Mouse (Mus musculus) adrenal gland, postnatal 14 days (tissue): ENCODE data around the gene Esyt3. TPM values are rescaled to one million over a fixed set of nuclear protein-coding genes. Genes with fewer than 3 reads are reported as not detected.

Experiments
- DNase-seq: peaks from one replicate; pipeline ENCODE4 v3.0.0; 2021; ENCODE audit warnings: mixed read lengths
- long read RNA-seq, 2 experiments: library from polyadenylated mRNA; stranded (forward); transcript quantifications; one replicate each; pipeline ENCODE4 v2.0.0; 2021
- total RNA-seq: library from RNA; stranded (reverse); gene quantifications from 2 replicates; pipeline ENCODE4 v1.2.3, GENCODE M21; 2021

Gene Esyt3
- 0.44 and 0.71 TPM in 2 replicates for total RNA-seq
- long read RNA-seq, experiment 1: 0 reads
- long read RNA-seq, experiment 2: 0 reads

- peak; percentile 72 for DNase-seq
Observed at GRCm38 (mm10) chr9:99357921-99358692, at the start of gene Esyt3. Gene Esyt3, minus strand, starts transcription at chr9:99358557.

- peak; percentile 12 for DNase-seq
Observed at GRCm38 (mm10) chr9:99401288-99401974, 43.1 kb upstream of the Esyt3 start.

- peak; percentile 75 for DNase-seq
Observed at GRCm38 (mm10) chr9:99400781-99401180, 42.4 kb upstream of the Esyt3 start.

- peak; percentile 20 for DNase-seq
Observed at GRCm38 (mm10) chr9:99397056-99397815, 38.9 kb upstream of the Esyt3 start.

- peak; percentile 85 for DNase-seq
Observed at GRCm38 (mm10) chr9:99394366-99394765, 36.0 kb upstream of the Esyt3 start.

- no peak for DNase-seq
Observed at GRCm38 (mm10) chr9:99393146-99393545, 34.8 kb upstream of the Esyt3 start.

GRCm38 (mm10) chr9:99391557-99391956, 33.2 kb upstream of the Esyt3 start:
- DNase-seq: peak; percentile 36

GRCm38 (mm10) chr9:99390716-99391115, 32.4 kb upstream of the Esyt3 start:
- DNase-seq: no peak

GRCm38 (mm10) chr9:99390201-99390600, 31.8 kb upstream of the Esyt3 start:
- DNase-seq: no peak

GRCm38 (mm10) chr9:99389506-99389905, 31.1 kb upstream of the Esyt3 start:
- no peak for DNase-seq

- peak; percentile 77 for DNase-seq
Observed at GRCm38 (mm10) chr9:99388856-99389255, 30.5 kb upstream of the Esyt3 start.

GRCm38 (mm10) chr9:99388078-99388477, 29.7 kb upstream of the Esyt3 start:
- no peak for DNase-seq

GRCm38 (mm10) chr9:99382556-99382955, 24.2 kb upstream of the Esyt3 start:
- no peak for DNase-seq

- no peak for DNase-seq
Observed at GRCm38 (mm10) chr9:99379194-99379593, 20.8 kb upstream of the Esyt3 start.

GRCm38 (mm10) chr9:99376591-99377418, 18.4 kb upstream of the Esyt3 start:
- peak; percentile 75 for DNase-seq

GRCm38 (mm10) chr9:99368431-99368830, 10.1 kb upstream of the Esyt3 start:
- no peak for DNase-seq

- DNase-seq: no peak
Observed at GRCm38 (mm10) chr9:99365906-99366305, 7.5 kb upstream of the Esyt3 start.

- no peak for DNase-seq
Observed at GRCm38 (mm10) chr9:99363076-99363475, 4.7 kb upstream of the Esyt3 start.

- no peak for DNase-seq
Observed at GRCm38 (mm10) chr9:99361946-99362345, 3.6 kb upstream of the Esyt3 start.

GRCm38 (mm10) chr9:99359012-99359411, 655 bp upstream of the Esyt3 start:
- no peak for DNase-seq

GRCm38 (mm10) chr9:99357561-99357920, 816 bp downstream of the Esyt3 start:
- DNase-seq: no peak

GRCm38 (mm10) chr9:99355971-99356370, 2.4 kb downstream of the Esyt3 start:
- no peak for DNase-seq
